8 mouse cellular contexts compared by ENCODE assay signal in genomic region chr13:21326657-21327211, GRCm38 (mm10). TPM values are rescaled to one million over a fixed set of nuclear protein-coding genes. Genes with fewer than 3 reads are reported as not detected.
DNase-seq lines count a peak whose midpoint lies in the region; ATAC-seq and TF ChIP-seq lines count a peak whose summit lies in the region.

No protein-coding gene starts in this region.

- under 1% methylated on average over 24 of the region's 24 CpGs for WGBS in heart, embryonic 13.5 days
- WGBS in liver, embryonic 12.5 days (ENCODE audit: insufficient replicate concordance) = under 1% methylated on average over 24 of the region's 24 CpGs
- under 1% methylated on average over 24 of the region's 24 CpGs for WGBS in neural tube, embryonic 12.5 days

- ATAC-seq in heart, embryonic 13.5 days (ENCODE audit: extremely low read depth, insufficient number of reproducible peaks, low FRiP score, low TSS enrichment) = no peak
- ATAC-seq in liver, embryonic 12.5 days = peak; percentile 73; the same call in 1 of the 2 replicates
- peak; percentile 85 for ATAC-seq in neural tube, embryonic 12.5 days (ENCODE audit: low FRiP score, low read depth)

- no peak for TF ChIP-seq POLR2A in brain, embryonic 14.5 days (IDR thresholded peaks at IDR 0.05; ENCODE audit: borderline replicate concordance, extremely low read depth, insufficient read depth, insufficient read length, poor library complexity, severe bottlenecking)
- TF ChIP-seq POLR2A in testis, adult 2 months (IDR thresholded peaks at IDR 0.05; ENCODE audit: control insufficient read depth, low read depth, low read length) = no peak

- H3K9ac ChIP-seq in heart, embryonic 13.5 days = peak overlapping the region; percentile 79
- 0 out of 2 replicates have a peak overlapping the region, but pooled peaks have one; percentile 17 for H3K9ac ChIP-seq in liver, embryonic 12.5 days
- H3K9ac ChIP-seq in neural tube, embryonic 12.5 days = no peak overlapping the region

- peak; percentile 91 for TF ChIP-seq CTCF in brain, embryonic 14.5 days (IDR thresholded peaks at IDR 0.05; ENCODE audit: borderline replicate concordance, extremely low read depth, insufficient read depth, insufficient read length)
- peak; percentile 59; the same call in 1 of the 2 replicates for TF ChIP-seq CTCF in testis, adult 2 months (IDR thresholded peaks at IDR 0.05; ENCODE audit: control insufficient read depth, insufficient read depth, insufficient replicate concordance, low read depth, low read length)

- peak overlapping the region; percentile 82 for H3K4me2 ChIP-seq in heart, embryonic 13.5 days
- H3K4me2 ChIP-seq in liver, embryonic 12.5 days = peak overlapping the region; percentile 68
- peak overlapping the region; percentile 56 for H3K4me2 ChIP-seq in neural tube, embryonic 12.5 days (replicated peaks)

- H3K27ac ChIP-seq in heart, embryonic 13.5 days (replicated peaks) = no peak overlapping the region; the same call in 1 of the 2 replicates
- no peak overlapping the region for H3K27ac ChIP-seq in liver, embryonic 12.5 days
- no peak overlapping the region for H3K27ac ChIP-seq in neural tube, embryonic 12.5 days
- H3K27ac ChIP-seq in testis, adult 2 months (ENCODE audit: control insufficient read depth, insufficient read depth, low read depth, low read length) = no peak overlapping the region; the same call in 1 of the 2 replicates

- DNase-seq in B cell, adult 2 months = peak; percentile 41 to 46
- peak; percentile 91 for DNase-seq in brain, embryonic 14.5 days (ENCODE audit: low read depth)
- DNase-seq in fat pad, adult 2 months (ENCODE audit: extremely low read depth, low read depth, low spot score) = peak; percentile 7
- DNase-seq in kidney, postnatal 10 days = peak; percentile 92

- peak overlapping the region; percentile 57 for H3K4me3 ChIP-seq in heart, embryonic 13.5 days
- H3K4me3 ChIP-seq in liver, embryonic 12.5 days = peak overlapping the region; percentile 53
- peak overlapping the region; percentile 31 for H3K4me3 ChIP-seq in neural tube, embryonic 12.5 days
- H3K4me3 ChIP-seq in testis, adult 2 months (ENCODE audit: control insufficient read depth, low read depth, low read length) = peak overlapping the region; percentile 79

- H3K36me3 ChIP-seq in heart, embryonic 13.5 days = no peaks in the 10 kb centered on the region
- H3K36me3 ChIP-seq in liver, embryonic 12.5 days = no peaks in the 10 kb centered on the region
- no peaks in the 10 kb centered on the region for H3K36me3 ChIP-seq in neural tube, embryonic 12.5 days
- H3K36me3 ChIP-seq in testis, adult 2 months (ENCODE audit: control insufficient read depth, insufficient read depth, low read length) = no peaks in the 10 kb centered on the region

- H3K4me1 ChIP-seq in heart, embryonic 13.5 days = peaks cover 8% of the 10 kb centered on the region
- peaks cover 18% of the 10 kb centered on the region for H3K4me1 ChIP-seq in liver, embryonic 12.5 days
- 0 out of 2 replicates have a peak, but pooled peaks cover 3% of the 10 kb centered on the region for H3K4me1 ChIP-seq in neural tube, embryonic 12.5 days
- peaks cover 6% of the 10 kb centered on the region for H3K4me1 ChIP-seq in testis, adult 2 months (ENCODE audit: control insufficient read depth, insufficient read depth, low read length)

- H3K27me3 ChIP-seq in heart, embryonic 13.5 days (replicated peaks) = peaks cover 2% of the 10 kb centered on the region; the same call in 1 of the 2 replicates
- peaks cover 40% of the 10 kb centered on the region for H3K27me3 ChIP-seq in liver, embryonic 12.5 days (replicated peaks)
- H3K27me3 ChIP-seq in neural tube, embryonic 12.5 days (replicated peaks) = no peaks in the 10 kb centered on the region; the same call in 1 of the 2 replicates
- no peaks in the 10 kb centered on the region for H3K27me3 ChIP-seq in testis, adult 2 months (ENCODE audit: control insufficient read depth, insufficient read depth, low read length)

- no peaks in the 10 kb centered on the region for H3K9me3 ChIP-seq in heart, embryonic 13.5 days
- no peaks in the 10 kb centered on the region for H3K9me3 ChIP-seq in liver, embryonic 12.5 days (replicated peaks)
- no peaks in the 10 kb centered on the region for H3K9me3 ChIP-seq in neural tube, embryonic 12.5 days

RNA-seq across cellular contexts. Expression of gene Gpx6, which starts 14.8 kb away (rescaled TPM):
- polyA plus RNA-seq in brain, embryonic 14.5 days (2012; rRNA removed) = 0.11 TPM in 1 of 2 replicates, not detected in the other
- polyA plus RNA-seq in heart, embryonic 13.5 days (2015; fragmentation: Nextera tagmentation; extraction: Ambion mirVana) = not detected in 2 replicates
- polyA plus RNA-seq in liver, embryonic 12.5 days (2016; fragmentation: Nextera tagmentation; extraction: Ambion mirVana) = not detected in 2 replicates
- polyA plus RNA-seq in neural tube, embryonic 12.5 days (2016; fragmentation: Nextera tagmentation; extraction: Ambion mirVana) = 0.15 TPM in 1 of 2 replicates, not detected in the other
- polyA plus RNA-seq in testis, adult 2 months (2012; rRNA removed) = 73.9 and 120 TPM in 2 replicates

RNA-seq across cellular contexts. Expression of gene Olfr1367, which starts 20.0 kb away (rescaled TPM):
- not detected in 2 replicates for polyA plus RNA-seq in brain, embryonic 14.5 days (2012; rRNA removed)
- not detected in 2 replicates for polyA plus RNA-seq in heart, embryonic 13.5 days (2015; fragmentation: Nextera tagmentation; extraction: Ambion mirVana)
- not detected in 2 replicates for polyA plus RNA-seq in liver, embryonic 12.5 days (2016; fragmentation: Nextera tagmentation; extraction: Ambion mirVana)
- polyA plus RNA-seq in neural tube, embryonic 12.5 days (2016; fragmentation: Nextera tagmentation; extraction: Ambion mirVana) = not detected in 2 replicates
- polyA plus RNA-seq in testis, adult 2 months (2012; rRNA removed) = not detected in 2 replicates

RNA-seq across cellular contexts. Expression of gene Gpx5, which starts 34.2 kb away (rescaled TPM):
- 0.08 TPM in 2 replicates for polyA plus RNA-seq in brain, embryonic 14.5 days (2012; rRNA removed)
- polyA plus RNA-seq in heart, embryonic 13.5 days (2015; fragmentation: Nextera tagmentation; extraction: Ambion mirVana) = not detected in 2 replicates
- polyA plus RNA-seq in liver, embryonic 12.5 days (2016; fragmentation: Nextera tagmentation; extraction: Ambion mirVana) = not detected in 2 replicates
- polyA plus RNA-seq in neural tube, embryonic 12.5 days (2016; fragmentation: Nextera tagmentation; extraction: Ambion mirVana) = not detected in 2 replicates
- 0.63 TPM in 1 of 2 replicates, not detected in the other for polyA plus RNA-seq in testis, adult 2 months (2012; rRNA removed)

RNA-seq across cellular contexts. Expression of gene Zscan12, which starts 35.9 kb away (rescaled TPM):
- polyA plus RNA-seq in brain, embryonic 14.5 days (2012; rRNA removed) = 9.5 and 10.2 TPM in 2 replicates
- polyA plus RNA-seq in heart, embryonic 13.5 days (2015; fragmentation: Nextera tagmentation; extraction: Ambion mirVana) = 7.1 and 7.7 TPM in 2 replicates
- 5.5 and 5.8 TPM in 2 replicates for polyA plus RNA-seq in liver, embryonic 12.5 days (2016; fragmentation: Nextera tagmentation; extraction: Ambion mirVana)
- polyA plus RNA-seq in neural tube, embryonic 12.5 days (2016; fragmentation: Nextera tagmentation; extraction: Ambion mirVana) = 14.9 and 15.8 TPM in 2 replicates
- 14.6 and 15.3 TPM in 2 replicates for polyA plus RNA-seq in testis, adult 2 months (2012; rRNA removed)

Comparison
In these comparisons a context has a peak if more than half of its experiments do, and no peak if none do; other contexts are left out.
1. DNase-seq: peak in every context shown above with its lines; median percentile 92 in kidney, postnatal 10 days; 91 in brain, embryonic 14.5 days; 44 in B cell, adult 2 months; 7 in fat pad, adult 2 months.
2. RNA of gene Gpx6, which starts 14.8 kb away (polyA plus RNA-seq): 73.9 to 120 TPM in testis, adult 2 months; 0.15 TPM in neural tube, embryonic 12.5 days, 0.11 TPM in brain, embryonic 14.5 days, not detected in heart, embryonic 13.5 days and not detected in liver, embryonic 12.5 days; every median in the first group is over 10 times any median in the second.
3. Peak in every context shown above with its lines, with median percentiles within 50 percentile points of each other: H3K4me2 ChIP-seq and H3K4me3 ChIP-seq.